Mouse (Mus musculus) lung, adult 2 months (tissue): ENCODE results near the gene Dexi.

Experiments
- CTCF ChIP-seq: fragments of 200-500 bp; IDR thresholded peaks from 2 replicates; pipeline ENCODE4 v1.5.1; 2011; ENCODE audit warnings: mild to moderate bottlenecking, low read length, control low read depth; ENCODE audit not compliant: insufficient read depth
- POLR2A ChIP-seq: fragments of 200-500 bp; IDR thresholded peaks from 2 replicates; pipeline ENCODE4 v1.6.1; 2011; ENCODE audit warnings: low read depth, mild to moderate bottlenecking, control low read depth, low read length, borderline replicate concordance; ENCODE audit errors: extremely low read depth

DNA sequence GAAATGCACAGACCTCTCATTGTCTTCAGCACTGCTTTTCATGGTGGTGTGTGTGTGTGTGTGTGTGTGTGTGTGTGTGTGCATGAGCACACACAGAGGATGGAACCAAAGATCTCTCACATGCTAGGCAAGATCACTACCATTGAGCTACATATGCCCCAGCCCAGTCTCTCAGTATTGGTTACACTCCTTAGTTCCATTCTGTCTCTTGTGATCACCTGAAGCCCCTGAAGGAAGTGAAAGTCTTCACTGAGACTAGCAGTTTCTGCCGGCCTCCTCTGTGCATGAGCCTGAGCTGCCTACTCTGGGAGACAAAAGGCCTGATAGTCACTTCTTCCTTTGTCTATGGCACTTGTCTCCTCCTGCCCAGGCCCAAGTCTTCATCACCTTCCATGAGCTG is 43.7 kb downstream of the Dexi start:
- TF ChIP-seq POLR2A (no peak), CTCF (no peak)
